ENCODE assay signal across 16 mouse cellular contexts in the genomic region with DNA sequence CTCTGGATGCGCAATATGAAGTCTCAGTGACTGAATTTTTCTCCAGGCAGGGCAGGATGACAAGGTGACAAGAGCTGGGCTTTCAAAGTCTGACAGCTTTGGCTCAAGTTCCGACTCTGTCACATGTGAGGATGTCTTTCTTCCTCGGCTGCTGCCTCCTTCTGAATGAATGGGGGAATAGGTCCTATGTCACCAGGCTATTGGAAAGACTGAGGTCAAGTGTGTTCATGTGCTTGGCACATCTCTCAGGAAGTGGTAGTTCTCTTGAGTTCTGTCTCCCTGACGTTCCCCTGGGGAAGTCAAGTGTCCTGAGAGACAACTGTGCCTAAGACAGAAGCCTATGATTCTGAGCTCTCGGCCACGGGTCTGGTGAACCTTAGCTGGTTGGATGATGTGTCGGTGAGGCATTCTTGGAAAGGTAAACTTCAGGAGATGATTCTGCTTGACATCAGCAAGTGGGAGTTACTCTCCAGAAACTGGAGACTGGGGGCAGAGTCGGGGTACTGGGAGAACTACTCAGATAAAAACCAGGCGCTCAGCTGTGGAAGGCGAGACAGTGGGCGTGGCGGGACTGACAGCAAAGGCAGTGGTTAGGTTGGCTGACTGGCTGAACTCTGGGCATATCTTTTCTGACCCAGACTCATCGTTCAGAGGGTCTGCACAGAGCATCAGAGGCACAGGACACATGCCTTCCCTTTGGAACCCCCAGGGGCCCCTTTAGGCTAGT.
DNase-seq lines count a peak whose midpoint lies in the region; ATAC-seq lines count a peak whose summit lies in the region.
"Had no signal": no experiment of that assay in that cellular context is flagged by ENCODE, and none has a peak within 500 bp of the region (broad histone marks: within the 10 kb centered on the region; RNA-seq: fewer than 3 reads in every experiment).

No protein-coding gene starts in this region.

- no peak overlapping the region; a peak in 1 of 4 replicates for H3K27ac ChIP-seq in heart, embryonic 14.5 days (replicated peaks in 1 of 2; ENCODE audit: control insufficient read depth in 1 of 2, insufficient read depth in 1 of 2, low read depth in 2 of 2, low read length in 2 of 2)
- peak overlapping the region; percentile 63; the same call in 1 of the 2 replicates for H3K27ac ChIP-seq in limb, embryonic 15.5 days
- H3K27ac ChIP-seq in limb, embryonic 10.5 days = no peak overlapping the region
- H3K27ac ChIP-seq: forebrain, embryonic 12.5 days; hindbrain, embryonic 14.5 days had no signal

- H3K4me1 ChIP-seq in heart, embryonic 14.5 days (ENCODE audit: control insufficient read depth in 2 of 2, insufficient read depth in 2 of 2, low read length in 2 of 2) = peaks cover 28 to 40% of the 10 kb centered on the region in 2 experiments
- H3K4me1 ChIP-seq in limb, embryonic 15.5 days = peaks cover 32% of the 10 kb centered on the region
- H3K4me1 ChIP-seq in limb, embryonic 10.5 days = peaks cover 19% of the 10 kb centered on the region

- no peak overlapping the region for H3K4me3 ChIP-seq in heart, embryonic 14.5 days (ENCODE audit: control insufficient read depth in 1 of 2, insufficient read depth in 1 of 2, low read depth in 1 of 2, low read length in 2 of 2)
- H3K4me3 ChIP-seq in limb, embryonic 15.5 days = no peak overlapping the region
- H3K4me3 ChIP-seq in limb, embryonic 10.5 days = no peak overlapping the region
- H3K4me3 ChIP-seq: forebrain, embryonic 12.5 days; myocyte had no signal

- H3K36me3 ChIP-seq in heart, embryonic 14.5 days (ENCODE audit: control insufficient read depth, insufficient read depth, low read length) = no peaks in the 10 kb centered on the region
- no peaks in the 10 kb centered on the region for H3K36me3 ChIP-seq in limb, embryonic 15.5 days
- H3K36me3 ChIP-seq in limb, embryonic 10.5 days = no peaks in the 10 kb centered on the region
- H3K36me3 ChIP-seq: forebrain, embryonic 12.5 days had no signal

- H3K27me3 ChIP-seq in heart, embryonic 14.5 days (ENCODE audit: control insufficient read depth, insufficient read depth, low read length) = no peaks in the 10 kb centered on the region
- H3K27me3 ChIP-seq in limb, embryonic 15.5 days = no peaks in the 10 kb centered on the region
- H3K27me3 ChIP-seq in limb, embryonic 10.5 days (ENCODE audit: low read depth, poor library complexity, severe bottlenecking) = no peaks in the 10 kb centered on the region
- H3K27me3 ChIP-seq: forebrain, embryonic 12.5 days had no signal

- H3K4me2 ChIP-seq in heart, embryonic 14.5 days (ENCODE audit: low read length) = peak overlapping the region; percentile 36
- H3K4me2 ChIP-seq in limb, embryonic 15.5 days = no peak overlapping the region
- H3K4me2 ChIP-seq: forebrain, embryonic 12.5 days; hindbrain, embryonic 14.5 days had no signal

- intact Hi-C loops in heart, postnatal 14 days (cut with DNase I) = loop anchor here (5.0 kb wide), 1 partner anchor 37 kb away; no protein-coding TSS in a partner anchor

- DNase-seq in heart, postnatal 14 days = no peak
- DNase-seq in limb, embryonic 10.5 days (ENCODE audit: low spot score) = no peak
- no peak for DNase-seq in urinary bladder, postnatal 14 days (ENCODE audit: low spot score)
- DNase-seq: cerebellum, adult 9-10 months; gastrocnemius, postnatal 14 days; liver; right cerebral cortex, postnatal 14 days; thymus, postnatal 14 days had no signal

- no peaks in the 10 kb centered on the region for H3K9me3 ChIP-seq in heart, embryonic 14.5 days (ENCODE audit: control insufficient read depth, low read length)
- H3K9me3 ChIP-seq in limb, embryonic 15.5 days = no peaks in the 10 kb centered on the region
- no peaks in the 10 kb centered on the region for H3K9me3 ChIP-seq in limb, embryonic 10.5 days (replicated peaks)
- H3K9me3 ChIP-seq: forebrain, embryonic 12.5 days had no signal

- 33% methylated on average over 13 of the region's 13 CpGs for WGBS in heart, embryonic 14.5 days
- WGBS in limb, embryonic 15.5 days = 57% methylated on average over 13 of the region's 13 CpGs
- 72% methylated on average over 13 of the region's 13 CpGs for WGBS in limb, embryonic 10.5 days

- ATAC-seq in heart, embryonic 14.5 days (ENCODE audit: insufficient number of reproducible peaks, insufficient read depth, low FRiP score, low read depth) = no peak
- ATAC-seq in limb, embryonic 15.5 days (ENCODE audit: insufficient number of reproducible peaks, low FRiP score, low TSS enrichment, low read depth) = no peak
- ATAC-seq in common myeloid progenitor, adult 5-6 weeks (replicated peaks; ENCODE audit: low read depth, poor library complexity, severe bottlenecking) = 0 out of 2 replicates have a peak, but pooled peaks have one; percentile 13
- peak; percentile 47 for ATAC-seq in megakaryocyte, adult 5-6 weeks (ENCODE audit: poor library complexity, severe bottlenecking)
- ATAC-seq: CD4-positive, CD25-positive, alpha-beta regulatory T cell, adult 4 months had no signal

- H3K9ac ChIP-seq in heart, embryonic 14.5 days (ENCODE audit: low read length) = 0 out of 2 replicates have a peak overlapping the region, but pooled peaks have one; percentile 17
- H3K9ac ChIP-seq in limb, embryonic 15.5 days = no peak overlapping the region
- H3K9ac ChIP-seq: forebrain, embryonic 12.5 days; hindbrain, embryonic 14.5 days had no signal

Comparison
In these comparisons a context has a peak if more than half of its experiments do, and no peak if none do; other contexts are left out.
1. ATAC-seq: peak in common myeloid progenitor, adult 5-6 weeks (single experiment) and megakaryocyte, adult 5-6 weeks (single experiment); none in heart, embryonic 14.5 days (single experiment) and limb, embryonic 15.5 days (single experiment).